Mouse (Mus musculus) macrophage (primary cell): ENCODE results near the gene Cpa5. TPM values are rescaled to one million over a fixed set of nuclear protein-coding genes. Genes with fewer than 3 reads are reported as not detected.

Experiments used
- H3K27ac ChIP-seq: fragments of 350-480 bp; formaldehyde crosslinking; 2 replicates; pipeline ENCODE4 v1.9.0; 2021
- H3K36me3 ChIP-seq: fragments of 350-480 bp; formaldehyde crosslinking; 2 replicates; pipeline ENCODE4 v1.9.0; 2021; ENCODE audit errors: inconsistent target
- H3K4me3 ChIP-seq: fragments of 350-480 bp; formaldehyde crosslinking; 2 replicates; pipeline ENCODE4 v1.9.0; 2021; ENCODE audit errors: inconsistent target
- H3K79me2 ChIP-seq: fragments of 350-480 bp; formaldehyde crosslinking; 2 replicates; pipeline ENCODE4 v1.9.0; 2021; ENCODE audit errors: inconsistent target
- WGBS: methylation state at CpG from one replicate; pipeline ENCODE4 v1.1.7; 2026; ENCODE audit warnings: inconsistent platforms; ENCODE audit not compliant: missing documents; 5-methylcytosine and 5-hydroxymethylcytosine counted together
- polyA plus RNA-seq: library from polyadenylated mRNA; stranded (reverse); fragments of 250-400 nt; gene quantifications from 3 replicates; pipeline ENCODE4 v1.2.4, GENCODE M21; 2018; ENCODE audit warnings: inconsistent platforms
- total RNA-seq, 78 experiments: library from RNA; depleted of rRNA; stranded (reverse); fragments of 250-400 nt; gene quantifications; 1 replicate in 9 of 78; 2 replicates in 24 of 78; 3 replicates in 43 of 78; 4 replicates in 2 of 78; pipeline ENCODE4 v1.2.4; 2018; ENCODE audit warnings: inconsistent platforms in 56 of 78

Cpa5 gene
- total RNA-seq (2018; cell fraction: chromatin; rRNA removed) = not detected
- total RNA-seq (2018; cell fraction: cytosol; rRNA removed) = not detected
- total RNA-seq (2018; cell fraction: nucleus; rRNA removed) = not detected
- not detected in 3 replicates for polyA plus RNA-seq

- H3K36me3 ChIP-seq = no peaks in the 10 kb centered on the region
- 95% methylated on average over 7 of the region's 7 CpGs for WGBS
- H3K79me2 ChIP-seq = no peaks in the 10 kb centered on the region
- H3K27ac ChIP-seq = no peak within 1 kb of the TSS
- no peak within 1 kb of the TSS for H3K4me3 ChIP-seq
Measured at GRCm38 (mm10) chr6:30610710-30611109, at the start of gene Cpa5. TSS of gene Cpa5 (plus strand) at chr6:30611010.

DNA sequence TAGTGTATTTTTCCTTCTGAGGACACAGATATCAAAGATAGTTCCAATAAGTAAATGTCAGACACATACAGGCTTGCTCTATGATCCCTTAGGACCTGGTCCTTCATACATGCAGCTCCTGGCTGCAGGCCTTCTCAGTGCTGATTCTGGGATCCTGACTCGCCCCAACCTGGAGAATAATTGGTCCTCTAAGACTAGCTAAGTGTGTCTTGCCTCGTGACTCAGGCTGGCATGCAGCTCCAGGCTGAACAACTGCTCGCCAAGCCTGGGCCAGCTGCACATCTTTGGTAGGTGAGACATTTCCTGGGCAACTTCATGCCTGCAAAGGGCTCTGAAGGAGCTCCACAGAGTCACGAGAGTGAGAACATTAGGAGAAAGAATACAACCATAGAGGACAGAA, 48.7 kb upstream of the Cpa5 start:
- WGBS = 85% methylated on average over 4 of the region's 4 CpGs
- no peak overlapping the region for H3K27ac ChIP-seq
- no peak overlapping the region for H3K4me3 ChIP-seq
- no peaks in the 10 kb centered on the region for H3K79me2 ChIP-seq
- H3K36me3 ChIP-seq = no peaks in the 10 kb centered on the region

DNA sequence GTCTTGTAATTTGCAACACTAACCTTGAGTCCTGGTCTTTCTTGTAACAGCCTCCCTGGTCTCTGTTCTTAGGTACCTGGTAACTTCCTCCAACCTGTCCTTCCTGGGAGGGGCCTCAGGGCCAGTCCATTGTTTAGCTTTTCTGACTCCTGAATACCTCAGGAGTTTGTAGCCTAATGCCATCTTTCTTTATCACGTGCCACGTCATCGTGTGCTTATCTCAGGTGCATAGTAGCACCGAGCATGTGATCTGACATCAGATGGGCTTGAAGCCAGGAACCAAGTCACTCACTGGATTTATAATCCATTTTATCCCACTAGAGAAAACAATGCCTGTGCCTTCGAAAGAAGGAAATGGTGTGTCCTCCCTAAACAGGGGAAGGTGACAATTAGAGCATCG, 47.2 kb upstream of the Cpa5 start:
- Histone ChIP-seq H3K4me3 (no peak overlapping the region), H3K79me2 (no peaks in the 10 kb centered on the region), H3K36me3 (no peaks in the 10 kb centered on the region), H3K27ac (no peak overlapping the region)
- WGBS = 76% methylated on average over 6 of the region's 6 CpGs

GRCm38 (mm10) chr6:30564051-30564450, 46.8 kb upstream of the Cpa5 start:
- Histone ChIP-seq H3K4me3 (no peak overlapping the region), H3K36me3 (no peaks in the 10 kb centered on the region), H3K27ac (no peak overlapping the region), H3K79me2 (no peaks in the 10 kb centered on the region)
- 94% methylated on average over 6 of the region's 6 CpGs for WGBS

DNA sequence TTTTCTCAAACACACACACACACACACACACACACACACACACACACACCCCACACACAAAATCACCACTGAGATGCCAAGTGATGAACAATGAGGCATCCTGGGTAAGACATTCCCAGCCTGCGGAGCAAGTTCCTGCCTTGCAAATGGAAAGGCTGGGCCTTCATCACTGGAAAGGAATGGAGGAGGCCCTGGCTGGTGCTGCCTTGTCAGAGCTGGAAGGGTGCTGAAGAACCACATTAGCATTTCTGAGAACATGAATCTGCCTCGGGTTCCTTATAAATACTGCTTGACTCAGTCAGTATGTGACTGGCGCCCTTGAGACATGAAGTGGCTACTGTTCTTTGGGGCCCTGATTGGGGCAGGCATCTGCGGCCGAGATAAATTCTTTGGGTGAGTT, 42.7 kb upstream of the Cpa5 start, which contains the start of gene Cpa4:
Gene Cpa4, plus strand, starts transcription at position 301 of the 400 bp plus-strand sequence.
- 91% methylated on average over 5 of the region's 5 CpGs for WGBS

DNA sequence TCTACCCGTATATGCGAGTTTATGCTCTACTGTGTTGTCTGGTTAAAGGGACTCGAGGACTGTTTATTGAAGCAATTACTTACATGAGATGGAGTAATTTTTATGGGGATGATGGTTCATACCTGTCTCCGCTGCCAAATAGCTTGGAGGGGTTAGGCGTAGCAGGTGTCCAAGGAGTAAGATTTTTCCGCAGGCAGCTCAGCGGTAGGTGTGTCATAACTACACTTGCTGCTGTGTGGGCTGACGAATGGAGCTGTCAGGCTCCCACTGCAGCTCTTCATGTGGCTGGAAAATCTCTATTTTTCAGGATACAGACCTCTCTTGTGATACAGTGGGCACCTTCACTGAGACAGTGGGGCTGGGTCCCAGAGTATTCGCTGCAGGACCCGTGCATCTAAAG, 41.5 kb upstream of the Cpa5 start:
- Histone ChIP-seq H3K4me3 (no peak overlapping the region), H3K36me3 (no peaks in the 10 kb centered on the region), H3K79me2 (no peaks in the 10 kb centered on the region), H3K27ac (no peak overlapping the region)
- WGBS = 93% methylated on average over 10 of the region's 10 CpGs

More for the DNA sequence above, 42.7 kb upstream of the Cpa5 start, which contains the start of gene Cpa4:
- Histone ChIP-seq H3K79me2 (no peaks in the 10 kb centered on the region), H3K36me3 (no peaks in the 10 kb centered on the region), H3K4me3 (no peak within 1 kb of the TSS), H3K27ac (no peak within 1 kb of the TSS)

GRCm38 (mm10) chr6:30570012-30570411, 40.8 kb upstream of the Cpa5 start:
- WGBS = 98% methylated on average over 5 of the region's 5 CpGs
- no peaks in the 10 kb centered on the region for H3K36me3 ChIP-seq

DNA sequence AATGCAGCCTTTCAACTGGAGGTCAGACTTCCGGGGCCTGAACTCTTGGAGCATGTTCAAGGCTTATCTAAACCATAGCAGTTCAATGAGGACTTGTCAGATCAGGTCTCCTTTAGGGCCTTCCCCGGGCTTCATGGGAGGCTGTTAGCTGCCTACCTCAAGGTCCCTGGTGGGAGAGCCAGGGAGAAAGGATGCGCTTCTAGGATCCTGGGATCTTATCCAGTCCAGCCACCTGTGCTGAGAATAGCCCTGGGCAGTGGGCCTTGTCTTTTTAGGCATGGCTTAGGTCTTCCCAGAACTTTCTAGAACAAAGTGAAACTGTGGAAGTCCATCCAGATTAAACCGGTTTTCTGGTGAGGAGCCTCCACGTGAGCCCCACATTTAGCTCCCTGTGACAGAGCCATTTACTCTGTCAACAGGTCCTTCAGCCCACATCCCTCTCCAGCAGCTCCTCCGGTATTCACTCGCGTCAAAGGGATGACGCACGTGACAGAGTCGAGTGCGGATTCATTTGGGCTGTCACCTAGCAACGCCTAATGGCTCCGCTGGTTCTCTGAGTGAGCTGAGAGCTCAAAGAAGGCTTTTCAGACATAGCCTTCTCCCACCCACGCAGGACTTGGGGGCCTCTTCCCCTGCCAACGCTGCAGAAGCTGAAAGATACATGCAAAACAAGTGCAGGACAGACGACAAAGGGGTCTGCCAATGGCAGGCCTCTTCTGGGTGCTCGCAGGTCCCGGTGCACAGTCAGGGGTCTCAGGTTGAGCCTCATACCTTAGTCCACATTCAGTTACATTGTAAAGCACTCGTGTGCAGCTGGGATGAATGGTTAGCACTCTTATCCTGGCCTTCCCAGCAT, 38.1 kb upstream of the Cpa5 start:
- Histone ChIP-seq H3K79me2 (no peaks in the 10 kb centered on the region), H3K4me3 (no peak overlapping the region), H3K36me3 (no peaks in the 10 kb centered on the region), H3K27ac (no peak overlapping the region)
- WGBS = 89% methylated on average over 18 of the region's 20 CpGs

More at GRCm38 (mm10) chr6:30570012-30570411, 40.8 kb upstream of the Cpa5 start:
- no peak overlapping the region for H3K27ac ChIP-seq
- H3K79me2 ChIP-seq = no peaks in the 10 kb centered on the region
- no peak overlapping the region for H3K4me3 ChIP-seq

DNA sequence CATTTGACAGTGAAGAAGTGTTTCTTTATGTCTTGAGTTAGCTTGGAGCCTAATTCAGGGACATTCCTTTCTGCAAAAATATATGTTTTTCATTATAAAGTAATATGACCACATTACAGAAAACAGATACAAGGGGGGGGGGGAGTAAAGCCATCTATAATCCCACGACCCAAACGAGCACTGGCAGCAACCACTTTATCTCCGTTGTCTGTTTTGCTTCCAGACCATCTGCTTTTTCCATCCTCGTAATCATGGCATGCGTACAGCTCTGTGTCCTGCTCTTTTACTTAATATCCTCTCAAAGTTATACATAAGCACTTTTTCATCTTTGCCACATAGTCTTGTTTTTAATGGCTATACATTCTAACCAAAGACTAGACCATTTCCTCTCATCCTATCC, 37.4 kb upstream of the Cpa5 start:
- no peak overlapping the region for H3K27ac ChIP-seq
- 86% methylated on average over 5 of the region's 5 CpGs for WGBS
- H3K79me2 ChIP-seq = no peaks in the 10 kb centered on the region

DNA sequence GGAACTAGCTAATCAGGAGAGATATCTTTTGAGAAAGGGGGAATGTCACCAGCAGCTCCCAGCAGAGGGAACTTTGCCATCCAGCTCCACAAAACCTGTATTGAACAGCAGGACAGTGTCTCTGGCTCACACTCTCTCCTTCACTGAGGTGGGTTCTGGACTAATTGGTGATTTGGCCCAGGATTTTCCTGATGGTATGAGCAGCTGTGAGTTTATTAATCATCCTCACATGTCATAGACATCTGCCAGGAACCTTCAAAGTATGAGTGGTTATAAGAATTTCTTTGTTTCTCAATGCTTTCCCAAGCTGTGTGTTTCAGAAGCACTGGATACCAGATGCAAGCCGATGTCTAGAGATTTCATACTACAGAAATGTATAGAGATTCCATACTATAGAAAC, 35.9 kb upstream of the Cpa5 start:
- H3K79me2 ChIP-seq = no peaks in the 10 kb centered on the region
- H3K27ac ChIP-seq = no peak overlapping the region
- WGBS = 100% methylated on average over 1 of the region's 1 CpGs
- H3K4me3 ChIP-seq = no peak overlapping the region
- no peaks in the 10 kb centered on the region for H3K36me3 ChIP-seq

More for the DNA sequence above, 37.4 kb upstream of the Cpa5 start:
- no peak overlapping the region for H3K4me3 ChIP-seq
- no peaks in the 10 kb centered on the region for H3K36me3 ChIP-seq

DNA sequence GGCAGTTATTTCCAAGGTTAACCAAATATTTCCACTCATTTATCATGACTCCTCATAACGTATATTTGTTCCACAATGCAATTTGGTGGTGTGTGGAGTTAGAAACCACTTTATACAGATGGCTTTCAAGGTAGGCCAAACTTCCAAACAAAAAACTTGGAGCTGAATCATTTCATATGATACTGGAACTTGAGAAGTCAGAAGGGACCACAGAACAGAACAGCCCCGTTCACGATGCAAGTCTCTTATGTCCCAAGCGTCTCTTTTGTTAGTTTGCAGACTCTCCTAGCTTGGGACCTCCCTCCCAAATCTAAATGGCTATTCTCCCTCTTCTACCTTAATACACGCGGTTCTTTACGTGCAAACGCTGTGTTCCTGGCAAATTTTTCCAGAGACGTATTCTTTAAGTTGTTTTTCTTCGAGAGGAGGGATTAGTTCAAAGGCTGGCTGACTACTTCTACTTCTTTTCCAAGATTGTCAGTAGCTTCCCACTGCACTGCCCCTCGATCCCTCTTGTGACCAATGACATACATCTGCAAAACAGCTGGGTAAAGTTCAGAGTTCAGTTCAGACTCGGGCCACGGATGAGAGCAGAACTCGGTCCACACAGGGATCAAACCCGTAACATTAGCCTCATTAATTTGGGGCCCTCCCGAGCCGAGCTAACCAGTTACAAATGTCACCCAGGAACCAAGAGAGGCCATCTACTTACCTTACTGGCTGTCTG, 34.2 kb upstream of the Cpa5 start:
- 97% methylated on average over 17 of the region's 17 CpGs for WGBS
- no peak overlapping the region for H3K4me3 ChIP-seq

GRCm38 (mm10) chr6:30579961-30580840, 30.6 kb upstream of the Cpa5 start:
- Histone ChIP-seq H3K27ac (no peak overlapping the region), H3K36me3 (no peaks in the 10 kb centered on the region), H3K4me3 (no peak overlapping the region), H3K79me2 (no peaks in the 10 kb centered on the region)
- 91% methylated on average over 17 of the region's 17 CpGs for WGBS

More for the DNA sequence above, 34.2 kb upstream of the Cpa5 start:
- Histone ChIP-seq H3K36me3 (no peaks in the 10 kb centered on the region), H3K27ac (no peak overlapping the region), H3K79me2 (no peaks in the 10 kb centered on the region)

DNA sequence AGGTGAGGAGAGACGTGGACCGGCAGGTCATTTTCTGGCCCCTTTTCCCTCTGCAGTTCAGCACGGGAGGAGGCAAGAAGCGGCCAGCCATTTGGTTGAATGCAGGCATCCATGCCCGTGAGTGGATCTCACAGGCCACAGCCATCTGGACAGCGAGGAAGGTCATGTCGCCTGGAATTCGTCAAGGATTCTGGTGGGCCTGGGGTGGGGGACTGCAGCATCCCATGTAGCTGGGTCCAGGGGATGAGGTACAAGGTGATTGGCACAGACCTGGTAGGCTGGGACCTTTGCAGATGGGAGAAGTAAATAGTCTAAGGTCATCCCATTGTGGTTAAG, 30.0 kb upstream of the Cpa5 start:
- 99% methylated on average over 8 of the region's 8 CpGs for WGBS
- H3K36me3 ChIP-seq = no peaks in the 10 kb centered on the region
- H3K27ac ChIP-seq = no peak overlapping the region
- no peaks in the 10 kb centered on the region for H3K79me2 ChIP-seq
- H3K4me3 ChIP-seq = no peak overlapping the region

- Histone ChIP-seq H3K36me3 (no peaks in the 10 kb centered on the region), H3K4me3 (no peak overlapping the region), H3K27ac (no peak overlapping the region), H3K79me2 (no peaks in the 10 kb centered on the region)
- 80% methylated on average over 7 of the region's 7 CpGs for WGBS
Measured at GRCm38 (mm10) chr6:30586886-30587442, 23.8 kb upstream of the Cpa5 start.
